Mouse (Mus musculus) kidney, adult 2 months (tissue): Measurements from ENCODE around the gene Fth1.

Experiments
- CTCF ChIP-seq: fragments of 200-500 bp; conservative IDR thresholded peaks from 2 replicates; pipeline ENCODE4 v1.5.1; 2011; ENCODE audit warnings: low read depth, mild to moderate bottlenecking, control low read depth, low read length, moderate library complexity, mixed read lengths; ENCODE audit not compliant: insufficient read depth, insufficient read length
- POLR2A ChIP-seq: fragments of 200-500 bp; IDR thresholded peaks from one replicate; pipeline ENCODE4 v1.6.1; 2011; ENCODE audit warnings: low read depth, low read length, control low read depth

DNA sequence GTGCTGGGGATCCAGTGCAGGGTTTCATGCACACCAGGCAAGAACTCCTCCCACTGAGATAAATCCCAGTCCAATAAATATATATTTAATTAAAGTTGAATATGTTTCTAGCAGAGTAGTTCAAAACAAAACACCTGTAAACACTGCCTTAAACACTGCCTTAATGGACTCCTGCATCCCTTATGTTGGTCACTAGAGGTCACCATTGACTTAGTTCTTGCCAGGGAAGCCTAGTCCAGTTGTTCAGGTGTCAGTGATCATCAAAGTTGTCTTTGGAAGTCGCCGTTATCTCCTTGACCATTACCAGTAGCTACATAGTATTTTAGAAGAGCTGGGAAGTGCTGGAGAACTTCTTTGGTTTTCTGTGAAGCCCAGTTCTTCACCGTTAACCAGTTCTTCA lies 19.9 kb downstream of the Fth1 start:
- no peak for TF ChIP-seq POLR2A
- peak; percentile 64 for TF ChIP-seq CTCF
